Mouse (Mus musculus): ENCODE data around the gene Crybg2. TPM values are rescaled to one million over a fixed set of nuclear protein-coding genes. Genes with fewer than 3 reads are reported as not detected.

The Crybg2 gene
- polyA plus RNA-seq, 1 experiment, result not detected

- H3K27ac ChIP-seq (ENCODE audit: insufficient read depth, low read length), result no peak overlapping the region
- H3K4me3 ChIP-seq (ENCODE audit: insufficient read depth, low read length), result no peak overlapping the region
- no peak for TF ChIP-seq POLR2A (IDR thresholded peaks at IDR 0.05; ENCODE audit: low read depth, low read length)
- no peak for TF ChIP-seq CTCF (IDR thresholded peaks at IDR 0.05; ENCODE audit: borderline replicate concordance, insufficient read depth, low read length)
- no peaks in the 10 kb centered on the region for H3K4me1 ChIP-seq (ENCODE audit: control insufficient read depth, insufficient read depth, low read length)
Observed at GRCm38 (mm10) chr4:134068793-134069580, 8.4 kb downstream of the Crybg2 start.

- Histone ChIP-seq H3K4me1 (ENCODE audit: control insufficient read depth, insufficient read depth, low read length) (no peaks in the 10 kb centered on the region), H3K27ac (ENCODE audit: insufficient read depth, low read length) (no peak overlapping the region), H3K4me3 (ENCODE audit: insufficient read depth, low read length) (no peak overlapping the region)
- TF ChIP-seq POLR2A (IDR thresholded peaks at IDR 0.05; ENCODE audit: low read depth, low read length), result no peak
- no peak for TF ChIP-seq CTCF (IDR thresholded peaks at IDR 0.05; ENCODE audit: borderline replicate concordance, insufficient read depth, low read length)
Observed at GRCm38 (mm10) chr4:134078694-134079093, 18.1 kb downstream of the Crybg2 start.

DNA sequence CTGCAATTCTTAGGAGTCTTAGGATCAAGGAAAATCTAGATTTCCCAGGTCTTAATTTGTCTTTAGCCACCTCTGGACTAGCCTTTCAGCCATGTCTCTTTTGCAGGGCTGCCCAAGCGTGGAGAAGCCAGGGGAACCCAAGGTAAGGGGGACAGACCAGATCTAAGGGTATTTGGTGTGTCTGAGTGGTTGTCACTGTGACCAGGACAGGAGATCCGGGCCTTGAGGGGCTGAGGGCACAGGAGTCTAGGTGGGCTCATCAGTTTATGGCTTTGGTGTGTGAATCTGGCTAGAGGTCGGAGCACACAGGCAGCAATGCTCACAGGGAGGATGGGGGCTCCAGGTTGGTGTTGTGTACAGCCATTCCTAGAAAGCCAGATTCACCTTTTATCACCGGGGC, 20.1 kb downstream of the Crybg2 start:
- TF ChIP-seq POLR2A (IDR thresholded peaks at IDR 0.05; ENCODE audit: low read depth, low read length) (no peak), CTCF (IDR thresholded peaks at IDR 0.05; ENCODE audit: borderline replicate concordance, insufficient read depth, low read length) (no peak)
- Histone ChIP-seq H3K4me3 (ENCODE audit: insufficient read depth, low read length) (no peak overlapping the region), H3K27ac (ENCODE audit: insufficient read depth, low read length) (no peak overlapping the region), H3K4me1 (ENCODE audit: control insufficient read depth, insufficient read depth, low read length) (no peaks in the 10 kb centered on the region)

GRCm38 (mm10) chr4:134081730-134082386, 21.2 kb downstream of the Crybg2 start:
- no peak for TF ChIP-seq CTCF (IDR thresholded peaks at IDR 0.05; ENCODE audit: borderline replicate concordance, insufficient read depth, low read length)
- TF ChIP-seq POLR2A (IDR thresholded peaks at IDR 0.05; ENCODE audit: low read depth, low read length), result no peak
- no peaks in the 10 kb centered on the region for H3K4me1 ChIP-seq (ENCODE audit: control insufficient read depth, insufficient read depth, low read length)
- H3K4me3 ChIP-seq (ENCODE audit: insufficient read depth, low read length), result peak overlapping the region; percentile 8
- H3K27ac ChIP-seq (ENCODE audit: insufficient read depth, low read length), result no peak overlapping the region

DNA sequence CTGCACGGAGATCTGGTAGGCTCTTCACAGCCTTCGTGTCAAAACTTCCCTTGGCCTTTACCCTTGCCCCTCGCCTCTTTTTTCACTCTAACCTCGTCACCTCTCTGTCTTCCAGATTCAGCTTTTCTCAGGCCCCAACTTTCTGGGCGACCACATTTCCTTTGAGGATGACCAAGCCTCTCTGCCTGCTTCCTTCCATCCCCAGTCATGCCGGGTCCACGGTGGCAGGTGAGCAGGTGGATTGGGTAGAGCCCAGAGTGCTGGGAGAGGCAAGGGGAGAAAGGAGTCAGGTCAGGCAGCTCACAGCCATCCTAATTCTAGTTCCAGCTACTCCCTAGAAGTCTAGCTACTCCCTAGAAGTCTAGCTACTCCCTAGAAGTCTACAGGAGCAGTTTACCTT, 21.8 kb downstream of the Crybg2 start:
- TF ChIP-seq CTCF (IDR thresholded peaks at IDR 0.05; ENCODE audit: borderline replicate concordance, insufficient read depth, low read length), result no peak
- TF ChIP-seq POLR2A (IDR thresholded peaks at IDR 0.05; ENCODE audit: low read depth, low read length), result no peak
- Histone ChIP-seq H3K4me1 (ENCODE audit: control insufficient read depth, insufficient read depth, low read length) (no peaks in the 10 kb centered on the region), H3K27ac (ENCODE audit: insufficient read depth, low read length) (no peak overlapping the region), H3K4me3 (ENCODE audit: insufficient read depth, low read length) (no peak overlapping the region; the same call in 1 of the 2 replicates)

DNA sequence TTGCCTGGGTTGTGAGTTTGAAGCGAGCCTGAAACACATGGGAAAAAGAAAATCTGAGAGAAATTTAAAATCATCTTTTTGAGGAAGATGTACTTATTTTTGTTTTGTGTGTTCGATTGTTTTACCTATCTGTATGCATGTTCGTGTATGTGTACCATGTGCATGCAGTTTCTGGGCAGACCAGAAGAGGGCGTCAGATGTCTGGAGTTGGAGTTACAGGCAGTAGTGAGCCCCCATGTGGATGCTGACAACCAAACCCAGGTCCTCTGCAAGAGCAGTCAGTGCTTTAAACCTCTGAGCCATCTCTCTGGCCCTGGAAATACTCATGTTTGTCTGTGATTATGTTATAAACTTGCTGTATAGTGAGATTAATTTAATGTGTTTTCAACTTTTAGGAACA, 24.4 kb downstream of the Crybg2 start:
- TF ChIP-seq POLR2A (IDR thresholded peaks at IDR 0.05; ENCODE audit: low read depth, low read length), result no peak
- TF ChIP-seq CTCF (IDR thresholded peaks at IDR 0.05; ENCODE audit: borderline replicate concordance, insufficient read depth, low read length), result no peak
- no peaks in the 10 kb centered on the region for H3K4me1 ChIP-seq (ENCODE audit: control insufficient read depth, insufficient read depth, low read length)
- no peak overlapping the region for H3K4me3 ChIP-seq (ENCODE audit: insufficient read depth, low read length)
- no peak overlapping the region for H3K27ac ChIP-seq (ENCODE audit: insufficient read depth, low read length)

- Histone ChIP-seq H3K4me3 (ENCODE audit: insufficient read depth, low read length) (no peak overlapping the region), H3K27ac (ENCODE audit: insufficient read depth, low read length) (no peak overlapping the region), H3K4me1 (ENCODE audit: control insufficient read depth, insufficient read depth, low read length) (no peaks in the 10 kb centered on the region)
- TF ChIP-seq CTCF (IDR thresholded peaks at IDR 0.05; ENCODE audit: borderline replicate concordance, insufficient read depth, low read length) (peak; percentile 77; the same call in 1 of the 2 replicates), POLR2A (IDR thresholded peaks at IDR 0.05; ENCODE audit: low read depth, low read length) (no peak)
Observed at GRCm38 (mm10) chr4:134087412-134087811, 26.8 kb downstream of the Crybg2 start.

GRCm38 (mm10) chr4:134089029-134089428, 28.4 kb downstream of the Crybg2 start:
- Histone ChIP-seq H3K4me3 (ENCODE audit: insufficient read depth, low read length) (no peak overlapping the region), H3K27ac (ENCODE audit: insufficient read depth, low read length) (no peak overlapping the region), H3K4me1 (ENCODE audit: control insufficient read depth, insufficient read depth, low read length) (no peaks in the 10 kb centered on the region)
- TF ChIP-seq CTCF (IDR thresholded peaks at IDR 0.05; ENCODE audit: borderline replicate concordance, insufficient read depth, low read length) (no peak), POLR2A (IDR thresholded peaks at IDR 0.05; ENCODE audit: low read depth, low read length) (no peak)

DNA sequence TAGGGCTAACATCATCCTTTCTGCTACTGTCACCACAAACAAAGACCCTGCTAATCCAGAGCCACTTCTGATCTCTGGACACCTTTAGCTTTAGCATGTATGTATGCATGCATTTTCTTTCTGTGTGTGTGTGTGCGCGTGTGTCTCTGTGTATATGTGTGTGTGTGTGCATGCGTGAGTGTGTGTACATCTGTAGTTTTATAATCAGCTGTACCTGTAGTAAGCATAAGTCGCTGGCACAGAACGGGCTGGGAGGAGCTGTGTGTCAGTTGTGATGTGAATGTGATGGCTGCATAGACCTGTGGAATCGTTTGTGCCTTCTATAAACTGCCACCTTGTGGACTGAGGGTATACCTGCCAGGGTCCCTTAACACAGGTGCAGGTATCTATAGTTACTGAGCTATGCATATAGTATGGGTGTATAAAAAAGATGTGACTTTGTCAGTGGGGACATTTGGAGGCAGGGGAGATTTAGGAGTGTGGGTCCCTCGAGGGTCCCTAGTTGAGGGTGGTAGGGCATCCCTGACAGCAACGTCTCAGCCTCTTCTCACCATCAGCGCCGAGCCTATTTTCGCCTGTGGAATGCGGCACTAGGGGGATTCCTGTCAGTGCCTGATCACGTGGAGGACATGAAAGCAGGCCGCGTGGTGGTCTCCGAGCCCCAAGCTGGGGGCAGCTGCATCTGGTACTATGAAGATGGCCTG, 30.1 kb downstream of the Crybg2 start:
- Histone ChIP-seq H3K4me1 (ENCODE audit: control insufficient read depth, insufficient read depth, low read length) (no peaks in the 10 kb centered on the region), H3K4me3 (ENCODE audit: insufficient read depth, low read length) (no peak overlapping the region), H3K27ac (ENCODE audit: insufficient read depth, low read length) (no peak overlapping the region)
- TF ChIP-seq CTCF (IDR thresholded peaks at IDR 0.05; ENCODE audit: borderline replicate concordance, insufficient read depth, low read length), result no peak

DNA sequence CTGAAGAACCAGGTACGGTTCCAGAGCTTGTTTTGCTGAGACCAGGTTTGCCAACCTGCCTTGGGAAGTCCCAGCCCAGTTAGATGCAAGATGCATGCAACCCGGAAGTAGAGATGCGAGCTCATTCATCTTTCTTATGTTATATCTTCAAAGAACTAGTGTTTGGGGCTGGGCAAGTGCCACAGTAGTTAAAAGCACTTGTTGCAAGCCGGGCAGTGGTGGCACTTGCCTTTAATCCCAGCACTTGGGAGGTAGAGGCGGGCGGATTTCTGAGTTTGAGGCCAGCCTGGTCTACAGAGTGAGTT, 30.6 kb downstream of the Crybg2 start:
- H3K4me1 ChIP-seq (ENCODE audit: control insufficient read depth, insufficient read depth, low read length), result no peaks in the 10 kb centered on the region
- no peak for TF ChIP-seq CTCF (IDR thresholded peaks at IDR 0.05; ENCODE audit: borderline replicate concordance, insufficient read depth, low read length)
- TF ChIP-seq POLR2A (IDR thresholded peaks at IDR 0.05; ENCODE audit: low read depth, low read length), result no peak
- no peak overlapping the region for H3K27ac ChIP-seq (ENCODE audit: insufficient read depth, low read length)
- H3K4me3 ChIP-seq (ENCODE audit: insufficient read depth, low read length), result no peak overlapping the region
